Mouse (Mus musculus): ENCODE results near the gene Kera. TPM values are rescaled to one million over a fixed set of nuclear protein-coding genes. Genes with fewer than 3 reads are reported as not detected.

The Kera gene
- total and polyA plus RNA-seq, 3 experiments, result not detected

DNA sequence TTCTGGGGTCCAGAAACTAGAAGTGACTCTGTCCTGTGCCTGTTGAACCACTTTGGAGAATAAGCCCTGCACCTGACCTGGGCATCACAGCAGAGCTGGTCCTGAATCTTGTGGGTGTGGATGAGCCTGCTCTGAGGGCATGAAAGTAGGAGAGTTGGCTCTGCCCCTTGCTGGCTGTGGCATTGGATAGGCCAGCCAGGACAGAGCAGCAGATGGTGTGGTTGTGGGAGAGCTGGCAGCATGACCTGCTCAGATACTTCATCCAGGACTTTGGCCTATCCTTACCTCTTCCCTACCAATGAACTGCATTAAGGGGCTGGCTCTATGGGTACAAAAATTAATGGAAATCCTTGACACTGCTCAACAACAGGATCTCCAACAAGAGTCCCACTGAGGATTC is 3.4 kb upstream of the Kera start:
- Histone ChIP-seq H3K4me3 (ENCODE audit: control insufficient read depth in 1 of 2, insufficient read depth in 1 of 2, low read depth in 2 of 2, low read length in 2 of 2) (no peak overlapping the region), H3K27ac (ENCODE audit: control insufficient read depth, low read depth, low read length) (no peak overlapping the region), H3K27me3 (ENCODE audit: control insufficient read depth in 1 of 2, insufficient read depth in 2 of 2, low read length in 2 of 2) (no peaks in the 10 kb centered on the region; a peak in 1 of 4 replicates), H3K36me3 (ENCODE audit: control insufficient read depth in 1 of 2, insufficient read depth in 2 of 2, low read length in 2 of 2) (no peaks in the 10 kb centered on the region), H3K9me3 (replicated peaks; ENCODE audit: insufficient read depth, low read length) (no peaks in the 10 kb centered on the region), H3K4me1 (ENCODE audit: control insufficient read depth in 1 of 2, insufficient read depth in 2 of 2, low read length in 2 of 2) (no peaks in the 10 kb centered on the region), H3K79me2 (ENCODE audit: control insufficient read depth, insufficient read depth, low read length, poor library complexity) (no peaks in the 10 kb centered on the region), H3K9ac (ENCODE audit: control insufficient read depth, low read depth, low read length, poor library complexity, severe bottlenecking) (no peak overlapping the region)
- DNase-seq (ENCODE audit: low read depth, low spot score), result no peak
- no peak for TF ChIP-seq USF2 (IDR thresholded peaks at IDR 0.05; ENCODE audit: borderline replicate concordance in 1 of 2, insufficient read depth in 1 of 2, low read depth in 1 of 2, low read length in 2 of 2)

DNA sequence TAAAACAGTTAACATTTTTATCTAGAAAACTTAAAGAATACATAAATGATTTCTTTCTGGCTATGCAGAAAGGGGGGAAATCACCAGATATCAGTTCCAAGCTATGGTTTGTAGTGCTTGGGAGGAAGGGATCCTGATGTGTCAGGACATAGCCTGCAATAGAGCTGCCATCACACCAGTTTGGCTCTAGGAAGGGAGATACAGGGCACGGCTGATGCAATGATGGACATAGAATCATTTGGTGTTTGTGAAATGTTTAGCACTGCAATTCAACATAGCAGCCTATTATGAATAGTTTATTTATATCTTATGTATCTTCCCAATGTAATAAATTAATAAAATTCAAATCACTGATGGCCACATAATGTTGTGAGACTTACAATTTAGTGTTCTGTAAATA is 15.6 kb downstream of the Kera start:
- H3K9ac ChIP-seq (ENCODE audit: control insufficient read depth, low read depth, low read length, poor library complexity, severe bottlenecking), result no peak overlapping the region
- no peak overlapping the region for H3K4me3 ChIP-seq (ENCODE audit: control insufficient read depth in 1 of 2, insufficient read depth in 1 of 2, low read depth in 2 of 2, low read length in 2 of 2)
- H3K4me1 ChIP-seq (ENCODE audit: control insufficient read depth in 1 of 2, insufficient read depth in 2 of 2, low read length in 2 of 2), result no peaks in the 10 kb centered on the region
- no peaks in the 10 kb centered on the region for H3K27me3 ChIP-seq (ENCODE audit: control insufficient read depth in 1 of 2, insufficient read depth in 2 of 2, low read length in 2 of 2)
- no peaks in the 10 kb centered on the region for H3K79me2 ChIP-seq (ENCODE audit: control insufficient read depth, insufficient read depth, low read length, poor library complexity)
- no peaks in the 10 kb centered on the region for H3K9me3 ChIP-seq (replicated peaks; ENCODE audit: insufficient read depth, low read length)
- H3K27ac ChIP-seq (ENCODE audit: control insufficient read depth, low read depth, low read length), result no peak overlapping the region
- no peak for DNase-seq (ENCODE audit: low read depth, low spot score)
- no peaks in the 10 kb centered on the region for H3K36me3 ChIP-seq (ENCODE audit: control insufficient read depth in 1 of 2, insufficient read depth in 2 of 2, low read length in 2 of 2)
- TF ChIP-seq TCF12 (IDR thresholded peaks at IDR 0.05; ENCODE audit: low read depth, low read length), result no peak

DNA sequence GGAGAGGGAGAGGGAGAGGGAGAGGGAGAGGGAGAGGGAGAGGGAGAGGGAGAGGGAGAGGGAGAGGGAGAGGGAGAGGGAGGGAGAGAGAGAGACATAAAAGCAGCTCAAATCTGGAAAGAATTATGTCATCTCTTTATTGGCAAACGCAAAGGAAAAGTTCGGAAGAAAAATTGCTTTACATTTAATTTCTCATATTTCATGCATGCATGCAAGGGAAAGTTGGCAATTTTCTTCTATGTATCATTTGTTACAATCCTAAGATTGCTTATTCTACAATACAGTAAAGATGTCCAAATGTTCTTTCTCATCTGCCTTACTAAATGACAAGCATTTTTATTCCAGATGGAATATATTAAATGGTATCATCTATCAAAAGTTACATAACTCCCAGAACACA is 17.7 kb downstream of the Kera start:
- H3K9ac ChIP-seq (ENCODE audit: control insufficient read depth, low read depth, low read length, poor library complexity, severe bottlenecking), result no peak overlapping the region
- H3K27me3 ChIP-seq (ENCODE audit: control insufficient read depth in 1 of 2, insufficient read depth in 2 of 2, low read length in 2 of 2), result no peaks in the 10 kb centered on the region
- no peak overlapping the region for H3K27ac ChIP-seq (ENCODE audit: control insufficient read depth, low read depth, low read length)
- H3K4me3 ChIP-seq (ENCODE audit: control insufficient read depth in 1 of 2, insufficient read depth in 1 of 2, low read depth in 2 of 2, low read length in 2 of 2), result no peak overlapping the region
- no peak for DNase-seq (ENCODE audit: low read depth, low spot score)
- H3K4me1 ChIP-seq (ENCODE audit: control insufficient read depth in 1 of 2, insufficient read depth in 2 of 2, low read length in 2 of 2), result no peaks in the 10 kb centered on the region
- H3K36me3 ChIP-seq (ENCODE audit: control insufficient read depth in 1 of 2, insufficient read depth in 2 of 2, low read length in 2 of 2), result no peaks in the 10 kb centered on the region
- TF ChIP-seq USF1 (IDR thresholded peaks at IDR 0.05; ENCODE audit: low read depth, low read length) (no peak), ZMIZ1 (IDR thresholded peaks at IDR 0.05; ENCODE audit: low read depth, low read length) (no peak), GABPA (IDR thresholded peaks at IDR 0.05; ENCODE audit: low read depth, low read length) (no peak), MAX (IDR thresholded peaks at IDR 0.05; ENCODE audit: low read length) (no peak), RCOR1 (IDR thresholded peaks at IDR 0.05; ENCODE audit: low read depth, low read length) (no peak)
- H3K9me3 ChIP-seq (replicated peaks; ENCODE audit: insufficient read depth, low read length), result no peaks in the 10 kb centered on the region
- no peaks in the 10 kb centered on the region for H3K79me2 ChIP-seq (ENCODE audit: control insufficient read depth, insufficient read depth, low read length, poor library complexity)

DNA sequence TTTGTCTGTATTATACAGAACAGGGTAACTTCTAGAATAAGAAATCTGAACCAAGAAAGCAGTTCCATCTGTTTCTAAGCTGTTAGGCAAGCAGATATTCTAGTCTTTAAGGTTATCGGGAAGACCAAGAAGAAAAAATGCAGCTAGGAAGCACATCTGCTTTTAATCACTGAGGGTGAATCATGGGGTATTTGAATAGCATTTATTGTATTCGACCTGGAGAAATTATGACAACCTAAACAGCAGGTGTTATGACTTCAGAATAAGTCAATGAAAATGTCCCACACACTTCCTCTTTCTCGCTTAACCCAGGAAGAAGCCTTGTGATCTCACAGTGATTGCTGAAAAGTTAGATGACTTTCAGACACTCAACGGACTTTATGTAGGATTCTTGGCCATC is 18.4 kb downstream of the Kera start:
- H3K9me3 ChIP-seq (replicated peaks; ENCODE audit: insufficient read depth, low read length), result no peaks in the 10 kb centered on the region
- H3K36me3 ChIP-seq (ENCODE audit: control insufficient read depth in 1 of 2, insufficient read depth in 2 of 2, low read length in 2 of 2), result no peaks in the 10 kb centered on the region
- no peaks in the 10 kb centered on the region for H3K79me2 ChIP-seq (ENCODE audit: control insufficient read depth, insufficient read depth, low read length, poor library complexity)
- no peak overlapping the region for H3K4me3 ChIP-seq (ENCODE audit: control insufficient read depth in 1 of 2, insufficient read depth in 1 of 2, low read depth in 2 of 2, low read length in 2 of 2)
- peak; percentile 1 for DNase-seq (ENCODE audit: low read depth, low spot score)
- H3K4me1 ChIP-seq (ENCODE audit: control insufficient read depth in 1 of 2, insufficient read depth in 2 of 2, low read length in 2 of 2), result no peaks in the 10 kb centered on the region
- H3K27me3 ChIP-seq (ENCODE audit: control insufficient read depth in 1 of 2, insufficient read depth in 2 of 2, low read length in 2 of 2), result no peaks in the 10 kb centered on the region
- no peak overlapping the region for H3K27ac ChIP-seq (ENCODE audit: control insufficient read depth, low read depth, low read length)
- no peak for TF ChIP-seq NRF1 (IDR thresholded peaks at IDR 0.05; ENCODE audit: insufficient read depth, low read depth, low read length, poor library complexity, severe bottlenecking)
- TF ChIP-seq HCFC1 (IDR thresholded peaks at IDR 0.05; ENCODE audit: low read depth, low read length), result no peak
- no peak for TF ChIP-seq MXI1 (IDR thresholded peaks at IDR 0.05; ENCODE audit: low read depth, low read length)
- no peak for TF ChIP-seq ELF1 (IDR thresholded peaks at IDR 0.05; ENCODE audit: low read depth, low read length)
- TF ChIP-seq MYB (IDR thresholded peaks at IDR 0.05; ENCODE audit: low read depth, low read length), result no peak
- no peak for TF ChIP-seq USF2 (IDR thresholded peaks at IDR 0.05; ENCODE audit: borderline replicate concordance in 1 of 2, insufficient read depth in 1 of 2, low read depth in 1 of 2, low read length in 2 of 2)
- TF ChIP-seq TCF12 (IDR thresholded peaks at IDR 0.05; ENCODE audit: low read depth, low read length), result no peak
- no peak for TF ChIP-seq NELFE (IDR thresholded peaks at IDR 0.05; ENCODE audit: low read depth, low read length)
- no peak for TF ChIP-seq TAL1 (IDR thresholded peaks at IDR 0.05; ENCODE audit: low read length)
- H3K9ac ChIP-seq (ENCODE audit: control insufficient read depth, low read depth, low read length, poor library complexity, severe bottlenecking), result no peak overlapping the region

Measured in MEL (cell line).